Mouse (Mus musculus): ENCODE measurements around the gene S100a11.
A peak's percentile ranks its signal among the peaks of the same experiment; 100 is the strongest.
"Not testable (repeated sequence)": the region's sequence is repeated elsewhere in the genome, so short reads cannot be mapped to it uniquely, and the experiment has no call there.

S100a11 gene

DNA sequence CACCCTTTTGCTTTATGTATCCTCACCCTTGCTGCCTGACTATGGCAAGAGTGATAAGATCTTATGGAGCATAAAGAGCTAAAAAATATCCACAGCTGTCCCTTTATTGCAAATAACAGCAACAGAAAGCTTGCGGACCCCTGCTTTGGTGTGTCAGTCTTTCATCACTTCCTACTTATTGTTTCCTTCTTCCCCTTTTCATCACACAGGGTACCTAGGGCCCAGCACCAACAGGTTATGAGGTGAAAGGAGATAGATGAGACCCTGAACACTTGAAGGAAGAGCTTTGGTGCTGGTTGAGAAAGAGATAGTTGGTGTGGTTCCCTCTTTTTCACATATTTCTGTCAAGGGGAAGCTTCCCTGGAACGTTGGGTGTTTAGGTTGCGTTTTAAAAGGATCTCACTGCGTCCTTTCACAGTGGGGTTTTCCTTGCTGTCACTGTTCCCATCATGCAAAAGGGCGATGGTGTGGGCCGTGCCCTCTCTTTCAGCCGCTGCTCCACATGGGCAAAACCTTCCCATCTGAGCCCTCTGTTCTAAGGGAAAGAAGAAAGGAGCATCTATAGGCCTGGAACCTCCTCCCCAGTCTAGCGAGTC, 1.3 kb downstream of the S100a11 start:
- DNase-seq (ENCODE audit: low read depth, low spot score): no peak

DNA sequence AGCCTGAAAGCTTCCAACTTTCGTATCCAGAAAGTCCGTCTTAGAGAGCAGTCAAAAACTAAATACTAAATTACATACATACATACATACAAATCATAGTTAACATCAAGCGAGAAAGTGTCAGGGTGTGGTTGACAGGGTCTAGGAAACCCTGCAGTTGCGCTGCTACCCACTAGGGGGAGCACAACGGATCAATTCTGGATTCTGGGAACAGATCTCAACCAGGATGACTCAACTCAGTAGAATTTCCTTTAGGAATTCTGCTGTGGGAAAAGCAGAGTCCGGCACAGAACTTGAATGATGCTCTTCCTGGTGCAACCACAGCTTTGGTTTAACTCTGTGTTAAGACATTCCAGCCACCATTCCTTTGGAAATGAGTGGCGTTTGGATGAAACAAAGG, 2.3 kb downstream of the S100a11 start:
- DNase-seq (ENCODE audit: low read depth, low spot score): peak; percentile 52

DNA sequence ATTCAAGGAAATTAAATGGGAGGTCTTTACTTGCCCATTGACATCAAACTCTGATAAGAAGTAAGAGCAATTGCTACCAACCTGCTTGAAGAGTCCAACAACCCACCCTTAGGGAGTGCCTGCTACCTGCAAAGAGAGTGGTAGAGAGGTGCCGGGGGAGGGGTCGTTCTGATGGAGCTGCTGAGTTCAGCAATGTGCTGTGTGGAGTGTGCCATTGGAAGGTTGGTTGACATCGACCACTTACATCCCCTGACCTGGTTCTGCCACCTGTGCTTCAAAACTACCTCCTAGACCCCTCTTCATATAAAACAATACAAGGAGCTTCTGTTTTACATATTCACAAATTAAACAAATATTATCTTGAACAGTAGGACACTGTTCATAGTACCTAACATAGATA, 7.0 kb downstream of the S100a11 start:
- no peak for DNase-seq (ENCODE audit: low read depth, low spot score)

DNA sequence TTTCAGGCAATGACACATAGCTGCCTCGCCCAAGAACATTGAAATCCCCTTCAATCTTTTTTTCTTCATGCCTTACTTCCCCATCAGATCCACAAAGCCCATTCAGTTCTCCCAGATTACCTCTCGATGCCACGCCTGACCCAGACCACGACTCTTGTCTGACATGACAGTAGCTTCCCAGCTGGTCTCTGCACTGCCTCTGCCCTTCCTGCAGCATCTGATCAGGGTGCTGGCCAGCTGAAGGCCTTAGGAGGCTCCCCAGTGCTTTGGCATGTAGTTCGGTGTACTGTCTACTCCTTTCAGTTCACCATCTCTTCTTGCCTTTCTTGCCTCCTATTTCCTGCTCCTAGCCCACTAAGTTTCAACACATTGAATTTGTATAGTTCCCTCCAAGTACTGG, 8.5 kb downstream of the S100a11 start:
- DNase-seq (ENCODE audit: low read depth, low spot score): no peak

DNA sequence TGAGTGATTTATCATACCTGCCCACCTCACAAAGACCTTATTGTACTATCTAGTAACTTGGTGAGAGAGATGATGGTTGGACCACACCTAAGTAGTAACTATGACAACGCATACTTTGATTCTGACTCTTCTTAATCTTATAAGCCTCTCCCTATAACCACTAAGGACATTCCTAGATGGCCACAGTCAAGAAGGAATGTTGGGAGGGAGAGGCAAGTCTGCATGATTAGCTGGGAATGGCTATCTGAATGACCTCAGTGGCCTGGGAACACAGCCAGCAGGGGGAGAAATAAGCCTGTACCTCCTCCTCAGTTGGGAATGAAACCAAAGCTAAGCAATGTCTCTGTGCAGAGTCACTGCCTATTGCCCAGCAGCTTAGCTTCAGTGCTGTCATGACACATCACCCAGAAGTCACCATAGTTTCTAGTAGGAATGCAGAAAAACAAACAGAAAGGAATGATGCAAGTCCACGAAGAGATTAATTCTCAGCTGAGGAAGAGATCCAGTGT, 16.8 kb downstream of the S100a11 start:
- no peak for DNase-seq (ENCODE audit: low read depth, low spot score)

- no peak for DNase-seq (ENCODE audit: low read depth, low spot score)
These were observed 18.2 kb downstream of the S100a11 start for GRCm38 (mm10) chr3:93538486-93538885.

DNA sequence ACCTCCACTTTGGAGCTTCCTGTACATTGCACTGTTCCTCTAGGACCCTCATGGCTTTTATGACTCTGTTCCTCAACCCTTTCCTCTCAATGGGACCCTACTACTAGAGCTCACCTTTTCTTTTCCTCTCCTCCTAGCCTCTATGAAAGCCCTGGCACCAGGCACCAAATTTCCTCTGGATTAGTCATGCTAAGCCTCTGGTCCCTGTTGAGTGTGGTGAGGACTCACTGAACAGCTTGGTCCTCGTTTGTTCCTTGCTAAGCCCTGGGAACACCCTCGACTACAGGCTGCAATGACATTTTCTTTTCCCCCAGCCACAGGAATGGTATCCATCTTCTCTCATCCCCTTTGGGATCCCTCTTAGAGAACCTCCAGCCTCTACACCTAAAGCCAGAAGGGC, 21.2 kb downstream of the S100a11 start:
- DNase-seq (ENCODE audit: low read depth, low spot score): no peak

GRCm38 (mm10) chr3:93544170-93544569, 23.9 kb downstream of the S100a11 start:
- not testable (repeated sequence) for DNase-seq (ENCODE audit: low read depth, low spot score)

- DNase-seq (ENCODE audit: low read depth, low spot score): peak; percentile 83
These were observed 26.9 kb downstream of the S100a11 start for GRCm38 (mm10) chr3:93547099-93547648.

GRCm38 (mm10) chr3:93547749-93548540, 27.7 kb downstream of the S100a11 start:
- no peak for DNase-seq (ENCODE audit: low read depth, low spot score)

- no peak for DNase-seq (ENCODE audit: low read depth, low spot score)
These were observed 28.4 kb downstream of the S100a11 start for GRCm38 (mm10) chr3:93548541-93549266.

- DNase-seq (ENCODE audit: low read depth, low spot score): peak; percentile 22
These were observed 29.7 kb downstream of the S100a11 start for GRCm38 (mm10) chr3:93549986-93550385.

- DNase-seq (ENCODE audit: low read depth, low spot score): no peak
These were observed 31.9 kb downstream of the S100a11 start for GRCm38 (mm10) chr3:93551950-93552901.

- DNase-seq (ENCODE audit: low read depth, low spot score): no peak
These were observed 33.0 kb downstream of the S100a11 start for GRCm38 (mm10) chr3:93553311-93553710.

- peak; percentile 50 for DNase-seq (ENCODE audit: low read depth, low spot score)
These were observed 33.6 kb downstream of the S100a11 start for GRCm38 (mm10) chr3:93553765-93554378.

DNA sequence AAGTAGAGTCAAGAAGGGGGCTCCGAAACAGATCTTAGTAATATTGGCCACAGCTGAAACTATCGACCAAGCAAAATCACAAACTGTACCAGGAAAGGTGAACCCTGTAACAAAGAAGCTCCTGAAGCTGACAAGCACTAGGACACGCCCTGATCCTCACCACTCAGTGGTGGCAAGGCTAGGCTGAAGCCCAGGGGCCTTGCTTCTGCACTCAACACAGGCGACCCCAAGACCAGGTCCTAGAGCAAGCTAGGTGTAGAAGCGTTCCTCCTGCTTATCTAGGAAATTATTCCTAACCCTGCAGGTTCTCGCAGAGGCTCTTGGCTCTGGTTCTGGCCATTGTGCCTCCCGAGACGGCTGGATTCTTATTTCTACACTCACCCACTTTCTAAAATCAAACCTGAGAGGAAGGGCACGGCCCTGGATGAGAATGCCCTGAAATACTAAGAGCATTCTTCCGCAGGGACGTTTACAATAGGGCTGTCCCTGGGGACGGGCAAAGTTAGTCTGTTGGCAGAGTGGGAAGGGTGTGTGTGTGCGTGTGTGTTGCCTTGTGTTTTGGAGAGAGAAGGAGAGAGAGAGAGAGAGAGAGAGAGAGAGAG, 34.2 kb downstream of the S100a11 start:
- peak; percentile 23 for DNase-seq (ENCODE audit: low read depth, low spot score)

DNA sequence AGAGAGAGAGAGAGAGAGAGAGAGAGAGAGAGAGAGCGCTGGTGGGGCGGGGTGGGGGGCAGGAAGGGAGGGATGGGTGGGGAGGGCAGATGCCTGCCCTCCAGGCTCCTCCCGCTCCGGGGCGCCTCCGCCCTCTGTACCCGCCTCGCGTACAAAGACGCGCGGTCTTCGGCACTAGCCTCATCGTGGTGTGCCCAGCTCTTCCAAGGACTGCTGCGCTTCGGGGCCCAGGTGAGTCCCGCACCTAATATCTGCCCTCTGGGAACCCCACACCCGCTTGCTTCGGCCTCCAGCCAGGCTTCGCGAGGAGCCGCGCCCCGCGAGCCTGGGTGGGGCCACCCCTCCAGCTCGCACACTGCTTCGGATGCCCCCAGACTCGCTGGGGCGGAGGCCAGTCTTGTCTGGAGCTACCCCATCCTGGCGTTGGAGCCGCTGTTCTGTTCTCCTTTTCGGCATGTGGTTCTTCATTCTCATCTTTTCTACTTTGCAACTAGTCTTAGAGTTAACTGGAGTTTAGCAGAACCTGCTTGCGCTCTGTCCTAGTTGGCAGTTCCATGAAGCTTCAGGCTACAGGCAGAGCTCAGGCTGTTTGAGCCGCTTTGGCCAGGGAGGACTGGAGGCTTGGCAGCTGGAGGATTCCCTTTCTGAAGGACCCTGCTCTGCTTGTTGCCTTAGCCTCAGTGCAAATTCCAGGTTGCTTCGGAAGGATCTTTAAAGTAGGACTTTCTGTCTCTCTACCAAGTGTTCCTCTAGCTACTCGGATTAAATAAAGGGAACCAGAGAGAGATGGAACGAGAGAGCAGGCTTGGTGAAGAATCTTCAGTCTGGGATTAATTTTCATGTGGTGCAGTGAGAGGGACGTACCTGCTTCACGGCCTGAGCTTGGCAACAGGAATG, 34.9 kb downstream of the S100a11 start, which contains the start of gene S100a10:
Gene S100a10 (plus strand): TSS at position 100 of the 897 bp plus-strand sequence.
- DNase-seq (ENCODE audit: low read depth, low spot score): peak; percentile 57

DNA sequence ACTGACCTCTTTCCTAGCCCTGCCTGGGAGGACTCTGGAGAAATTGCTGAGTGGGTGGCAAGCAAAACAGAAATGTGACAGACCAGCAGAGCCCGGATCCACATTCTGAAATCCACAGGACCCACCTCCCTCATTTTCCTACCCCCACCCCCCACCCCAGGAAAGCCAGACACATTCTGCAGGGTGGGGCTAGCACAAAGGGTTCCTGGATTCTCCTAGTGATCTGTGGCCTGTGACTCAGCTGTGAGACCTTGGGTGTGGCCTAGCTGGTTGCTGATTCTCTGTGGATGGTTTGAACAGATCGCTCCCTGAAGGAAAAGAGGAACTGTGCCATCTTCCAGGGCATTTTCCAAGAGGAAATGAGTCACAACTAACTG, 35.6 kb downstream of the S100a11 start:
- DNase-seq (ENCODE audit: low read depth, low spot score): peak; percentile 69

DNA sequence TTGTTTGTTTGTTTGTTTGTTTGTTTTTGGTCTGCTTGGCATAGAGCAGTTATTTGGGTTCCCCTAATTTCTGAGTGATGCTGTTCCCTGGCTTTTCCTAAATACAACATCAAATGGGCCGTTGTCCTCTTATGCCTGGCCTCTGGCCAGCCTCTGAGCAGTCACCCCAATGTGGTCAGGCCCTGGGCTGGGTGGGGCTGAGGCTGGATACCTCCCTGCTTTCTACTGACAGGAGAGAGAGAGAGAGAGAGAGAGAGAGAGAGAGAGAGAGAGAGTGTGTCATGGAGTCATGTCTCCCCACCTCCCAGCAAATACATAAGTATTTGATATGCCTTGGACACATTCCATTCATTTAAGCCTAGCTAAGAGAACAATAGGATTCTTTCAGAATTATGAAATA, 36.3 kb downstream of the S100a11 start:
- no peak for DNase-seq (ENCODE audit: low read depth, low spot score)

Data from brain, adult 2 months (tissue).